Mouse (Mus musculus): ENCODE results near the gene Tbc1d7. TPM values are rescaled to one million over a fixed set of nuclear protein-coding genes. Genes with fewer than 3 reads are reported as not detected.

Tbc1d7 gene
- polyA plus RNA-seq, 1 experiment from 2014 or later: 54.2 TPM

DNA sequence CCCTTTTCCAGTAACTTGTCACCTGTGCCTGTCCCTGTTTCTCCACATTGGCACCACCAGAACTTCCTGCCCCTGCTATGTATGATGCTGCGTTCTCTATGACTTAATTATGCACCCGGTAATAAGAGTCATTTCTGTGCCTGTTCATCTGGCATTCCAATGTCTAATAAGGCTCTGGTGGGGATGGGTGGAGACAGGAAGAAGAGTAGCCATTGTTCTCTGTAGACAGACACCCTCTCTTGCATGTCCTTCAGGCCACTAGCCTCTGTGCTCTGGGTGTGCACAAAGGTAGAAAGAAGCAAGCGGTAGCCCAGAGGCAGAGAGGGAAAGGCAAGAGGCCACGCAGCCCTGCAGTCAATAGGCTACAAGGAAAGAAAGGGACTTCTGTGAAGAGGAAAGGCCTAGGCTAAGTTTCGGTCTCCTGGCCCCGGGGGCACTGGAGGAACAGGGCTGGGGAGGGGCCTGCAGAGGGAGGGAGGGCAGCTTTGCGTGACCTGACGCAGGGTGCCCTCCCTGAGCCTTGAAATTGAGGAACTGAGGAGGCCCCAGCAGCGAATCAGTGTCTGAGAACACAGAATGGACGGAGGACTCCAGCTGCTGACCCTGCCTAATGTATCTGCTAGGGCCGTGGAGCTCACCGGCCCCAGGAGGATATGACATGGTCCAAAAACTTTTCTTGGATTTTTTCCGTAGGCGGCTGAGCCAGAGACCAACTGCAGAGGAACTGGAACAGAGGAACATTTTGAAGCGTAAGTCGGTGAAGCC, 48.8 kb downstream of the Tbc1d7 start:
- H3K9me3 ChIP-seq (replicated peaks; ENCODE audit: control insufficient read depth, low read length): no peaks in the 10 kb centered on the region
- H3K4me3 ChIP-seq (ENCODE audit: low read depth, low read length): no peak overlapping the region
- no peak for ATAC-seq (replicated peaks; ENCODE audit: insufficient number of reproducible peaks, low FRiP score, low TSS enrichment)
- H3K36me3 ChIP-seq (ENCODE audit: control insufficient read depth, insufficient read depth, low read length): no peaks in the 10 kb centered on the region
- H3K27ac ChIP-seq (ENCODE audit: low read depth, low read length): no peak overlapping the region
- WGBS (ENCODE audit: insufficient replicate concordance): 70% methylated on average over 16 of the region's 16 CpGs
- no peak overlapping the region for H3K4me2 ChIP-seq
- H3K4me1 ChIP-seq (ENCODE audit: control insufficient read depth, insufficient read depth, low read length): peaks cover 10% of the 10 kb centered on the region
- no peak overlapping the region for H3K9ac ChIP-seq (ENCODE audit: low read depth, low read length)
- no peaks in the 10 kb centered on the region for H3K27me3 ChIP-seq (ENCODE audit: control insufficient read depth, insufficient read depth, low read length)

GRCm38 (mm10) chr13:43113141-43113540, 58.2 kb downstream of the Tbc1d7 start:
- Histone ChIP-seq H3K27ac (ENCODE audit: low read depth, low read length) (no peak overlapping the region), H3K9ac (ENCODE audit: low read depth, low read length) (no peak overlapping the region), H3K4me2 (no peak overlapping the region), H3K4me3 (ENCODE audit: low read depth, low read length) (no peak overlapping the region), H3K27me3 (ENCODE audit: control insufficient read depth, insufficient read depth, low read length) (no peaks in the 10 kb centered on the region), H3K9me3 (replicated peaks; ENCODE audit: control insufficient read depth, low read length) (peaks cover 2% of the 10 kb centered on the region), H3K4me1 (ENCODE audit: control insufficient read depth, insufficient read depth, low read length) (no peaks in the 10 kb centered on the region), H3K36me3 (ENCODE audit: control insufficient read depth, insufficient read depth, low read length) (no peaks in the 10 kb centered on the region)
- 89% methylated on average over 3 of the region's 3 CpGs for whole genome bisulfite sequencing (ENCODE audit: insufficient replicate concordance)
- no peak for ATAC-seq (replicated peaks; ENCODE audit: insufficient number of reproducible peaks, low FRiP score, low TSS enrichment)

DNA sequence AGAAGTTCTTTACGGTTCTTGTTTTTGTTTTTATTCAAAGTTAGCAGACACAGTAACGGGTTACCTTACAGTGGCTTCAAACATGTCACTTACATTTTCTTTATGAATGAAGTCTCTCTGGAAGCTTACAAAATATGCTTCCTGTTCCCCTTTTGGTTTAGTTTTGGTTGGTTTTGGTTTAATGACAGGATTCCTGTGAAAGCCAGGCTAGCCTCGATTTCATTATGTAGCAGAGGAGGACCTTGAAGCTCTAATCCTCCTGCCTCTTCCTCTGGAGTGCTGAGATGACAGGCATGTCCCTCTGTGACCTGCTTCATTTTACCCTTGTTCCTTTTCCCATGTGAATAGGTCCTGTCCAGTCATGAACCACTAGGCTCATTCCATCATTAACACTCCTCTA, 58.6 kb downstream of the Tbc1d7 start:
- ATAC-seq (replicated peaks; ENCODE audit: insufficient number of reproducible peaks, low FRiP score, low TSS enrichment): no peak
- Histone ChIP-seq H3K4me1 (ENCODE audit: control insufficient read depth, insufficient read depth, low read length) (no peaks in the 10 kb centered on the region), H3K36me3 (ENCODE audit: control insufficient read depth, insufficient read depth, low read length) (no peaks in the 10 kb centered on the region), H3K9me3 (replicated peaks; ENCODE audit: control insufficient read depth, low read length) (peaks cover 2% of the 10 kb centered on the region), H3K4me3 (ENCODE audit: low read depth, low read length) (no peak overlapping the region), H3K9ac (ENCODE audit: low read depth, low read length) (no peak overlapping the region), H3K4me2 (no peak overlapping the region), H3K27me3 (ENCODE audit: control insufficient read depth, insufficient read depth, low read length) (no peaks in the 10 kb centered on the region), H3K27ac (ENCODE audit: low read depth, low read length) (no peak overlapping the region)
- 75% methylated on average over 3 of the region's 3 CpGs for WGBS (ENCODE audit: insufficient replicate concordance)

DNA sequence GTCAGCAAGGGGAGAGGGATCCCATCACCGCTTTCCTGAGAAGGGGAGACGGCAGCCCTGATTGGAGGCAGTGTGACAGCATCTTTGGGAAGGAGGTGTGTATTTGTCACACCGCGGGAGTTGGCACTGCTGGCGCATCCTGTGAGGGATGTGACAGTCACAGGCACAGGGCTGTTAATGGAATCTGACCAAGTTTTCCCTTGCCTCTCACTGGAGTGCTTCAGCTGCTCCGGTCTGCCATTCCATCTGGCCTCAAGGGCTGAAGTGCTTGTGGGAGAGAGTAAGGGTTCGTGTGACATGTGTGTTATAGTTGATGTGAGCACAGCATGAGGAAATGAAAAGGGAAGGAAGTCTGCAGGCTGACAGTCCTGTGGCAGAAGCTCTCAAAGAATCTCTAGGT, 59.0 kb downstream of the Tbc1d7 start:
- no peak for ATAC-seq (replicated peaks; ENCODE audit: insufficient number of reproducible peaks, low FRiP score, low TSS enrichment)
- no peaks in the 10 kb centered on the region for H3K36me3 ChIP-seq (ENCODE audit: control insufficient read depth, insufficient read depth, low read length)
- no peak overlapping the region for H3K4me3 ChIP-seq (ENCODE audit: low read depth, low read length)
- peaks cover 2% of the 10 kb centered on the region for H3K9me3 ChIP-seq (replicated peaks; ENCODE audit: control insufficient read depth, low read length)
- H3K4me2 ChIP-seq: no peak overlapping the region
- H3K4me1 ChIP-seq (ENCODE audit: control insufficient read depth, insufficient read depth, low read length): no peaks in the 10 kb centered on the region
- H3K27ac ChIP-seq (ENCODE audit: low read depth, low read length): no peak overlapping the region
- H3K27me3 ChIP-seq (ENCODE audit: control insufficient read depth, insufficient read depth, low read length): no peaks in the 10 kb centered on the region
- 60% methylated on average over 7 of the region's 7 CpGs for WGBS (ENCODE audit: insufficient replicate concordance)
- no peak overlapping the region for H3K9ac ChIP-seq (ENCODE audit: low read depth, low read length)

DNA sequence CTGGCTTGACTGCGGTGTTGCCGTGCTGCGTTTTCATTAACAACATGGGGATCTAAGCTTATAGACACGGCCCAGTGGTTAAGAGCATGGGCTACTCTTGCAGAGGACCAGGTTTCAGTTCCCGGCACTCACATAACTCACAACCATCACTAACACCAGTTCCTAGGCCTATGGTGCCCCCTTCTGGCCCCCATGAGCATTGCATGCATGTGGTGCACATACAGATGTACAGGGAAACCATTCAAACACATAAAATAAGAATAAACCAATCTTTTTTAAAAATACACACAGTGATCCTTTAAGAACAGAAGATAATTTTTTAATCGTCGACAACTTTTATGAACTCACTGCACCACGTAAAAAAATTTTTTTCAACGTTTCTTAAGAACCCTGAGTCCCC, 66.8 kb downstream of the Tbc1d7 start:
- peaks cover 3% of the 10 kb centered on the region for H3K4me1 ChIP-seq (ENCODE audit: control insufficient read depth, insufficient read depth, low read length)
- WGBS (ENCODE audit: insufficient replicate concordance): 92% methylated on average over 9 of the region's 9 CpGs
- ATAC-seq (replicated peaks; ENCODE audit: insufficient number of reproducible peaks, low FRiP score, low TSS enrichment): no peak
- no peak overlapping the region for H3K27ac ChIP-seq (ENCODE audit: low read depth, low read length)
- no peak overlapping the region for H3K4me3 ChIP-seq (ENCODE audit: low read depth, low read length)
- no peak overlapping the region for H3K9ac ChIP-seq (ENCODE audit: low read depth, low read length)
- no peaks in the 10 kb centered on the region for H3K27me3 ChIP-seq (ENCODE audit: control insufficient read depth, insufficient read depth, low read length)
- no peaks in the 10 kb centered on the region for H3K36me3 ChIP-seq (ENCODE audit: control insufficient read depth, insufficient read depth, low read length)
- no peak overlapping the region for H3K4me2 ChIP-seq
- 0 out of 2 replicates have a peak, but pooled peaks cover 4% of the 10 kb centered on the region for H3K9me3 ChIP-seq (replicated peaks; ENCODE audit: control insufficient read depth, low read length)

DNA sequence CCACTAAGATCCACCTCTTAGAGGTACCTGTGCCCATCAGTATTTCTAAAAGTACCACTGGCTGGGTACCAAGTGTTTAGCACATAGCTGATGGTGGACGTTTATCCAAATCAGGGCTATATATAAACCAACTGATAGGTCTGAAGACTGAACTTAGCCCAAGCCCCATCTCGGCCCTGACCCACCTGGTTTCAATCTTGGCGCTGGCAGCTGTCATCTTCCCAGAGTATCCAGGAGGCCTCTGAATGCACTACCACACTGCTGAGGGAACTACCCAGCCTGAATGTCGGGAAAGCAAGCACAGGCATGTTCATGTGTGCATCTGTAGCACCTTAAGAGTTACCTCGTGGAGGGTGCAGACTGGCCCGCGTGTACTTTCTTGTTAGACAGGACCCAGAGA, 68.4 kb downstream of the Tbc1d7 start:
- 0 out of 2 replicates have a peak, but pooled peaks cover 4% of the 10 kb centered on the region for H3K9me3 ChIP-seq (replicated peaks; ENCODE audit: control insufficient read depth, low read length)
- H3K36me3 ChIP-seq (ENCODE audit: control insufficient read depth, insufficient read depth, low read length): no peaks in the 10 kb centered on the region
- ATAC-seq (replicated peaks; ENCODE audit: insufficient number of reproducible peaks, low FRiP score, low TSS enrichment): no peak
- no peaks in the 10 kb centered on the region for H3K27me3 ChIP-seq (ENCODE audit: control insufficient read depth, insufficient read depth, low read length)
- no peak overlapping the region for H3K4me3 ChIP-seq (ENCODE audit: low read depth, low read length)
- H3K9ac ChIP-seq (ENCODE audit: low read depth, low read length): no peak overlapping the region
- WGBS (ENCODE audit: insufficient replicate concordance): 53% methylated on average over 7 of the region's 7 CpGs
- H3K4me2 ChIP-seq: no peak overlapping the region
- H3K4me1 ChIP-seq (ENCODE audit: control insufficient read depth, insufficient read depth, low read length): peaks cover 3% of the 10 kb centered on the region
- no peak overlapping the region for H3K27ac ChIP-seq (ENCODE audit: low read depth, low read length)

Other genes with a start within 250 kb of the Tbc1d7 start
- gene Gfod1, start 132.7 kb upstream of the Tbc1d7 start, polyA plus RNA-seq (2014; fragmentation: Nextera tagmentation; extraction: Ambion mirVana): 1.4 and 1.5 TPM in 2 replicates
- 23.6 and 26.4 TPM in 2 replicates for gene Sirt5, start 194.0 kb upstream of the Tbc1d7 start, polyA plus RNA-seq (2014; fragmentation: Nextera tagmentation; extraction: Ambion mirVana)
- gene Nol7, start 226.9 kb upstream of the Tbc1d7 start, polyA plus RNA-seq (2014; fragmentation: Nextera tagmentation; extraction: Ambion mirVana): 141 and 151 TPM in 2 replicates

Measured in heart, embryonic 11.5 days (tissue).